Mouse (Mus musculus) lung, adult 18-20 months (tissue): ENCODE results near the gene Sec24c.
"Not testable (repeated sequence)": the region's sequence is repeated elsewhere in the genome, so short reads cannot be mapped to it uniquely, and the experiment has no call there.

Experiments used
- DNase-seq, 2 experiments: peaks; one replicate each; pipeline ENCODE4 v3.0.0; 2022; ENCODE audit warnings: mixed read lengths in 2 of 2

Gene Sec24c

GRCm38 (mm10) chr14:20674064-20674833 is at the start of gene Sec24c:
TSS of gene Sec24c (plus strand) at chr14:20674308.
- DNase-seq, result peak; percentile 97 to 98

DNA sequence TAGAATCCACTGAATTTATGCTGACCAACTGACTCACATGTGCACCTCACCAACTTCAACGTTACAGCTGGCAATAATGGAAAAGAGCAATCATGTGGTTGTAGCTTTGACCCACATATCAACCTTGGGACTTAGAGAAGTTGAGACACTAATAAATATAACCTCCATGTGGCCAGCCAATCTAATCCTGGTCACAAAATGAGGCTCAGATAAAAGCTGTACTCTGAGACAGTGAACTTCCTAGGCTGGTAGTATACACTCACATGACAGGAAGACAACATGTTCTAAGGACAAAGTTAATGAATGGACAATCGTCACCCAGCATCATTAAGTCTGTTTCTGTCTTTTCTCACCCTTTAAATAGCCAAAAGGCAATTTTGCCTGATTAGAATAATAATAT is 47.7 kb upstream of the Sec24c start:
- no peak for DNase-seq

DNA sequence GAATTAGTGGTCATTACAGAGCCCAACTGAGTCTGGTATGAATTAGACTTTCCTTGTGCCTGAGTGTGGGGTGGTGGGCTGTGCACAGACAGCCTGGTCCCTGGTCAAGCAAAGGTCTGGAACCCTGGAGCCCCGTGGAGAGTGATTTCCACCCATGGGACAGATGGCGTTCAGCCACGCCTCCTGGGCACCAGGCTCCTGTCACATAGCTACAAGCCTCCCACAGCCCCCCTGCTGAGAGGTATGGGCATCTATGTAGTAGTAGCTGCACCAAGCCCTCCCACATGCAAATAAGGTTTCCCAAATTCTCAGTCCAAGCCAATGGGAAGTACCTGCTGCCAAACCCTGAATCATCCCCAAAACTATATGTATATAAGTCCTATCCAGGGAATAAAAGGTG is 47.1 kb upstream of the Sec24c start:
- DNase-seq, result no peak

GRCm38 (mm10) chr14:20631253-20631652 is 42.9 kb upstream of the Sec24c start:
- DNase-seq, result peak; percentile 52 to 76

DNA sequence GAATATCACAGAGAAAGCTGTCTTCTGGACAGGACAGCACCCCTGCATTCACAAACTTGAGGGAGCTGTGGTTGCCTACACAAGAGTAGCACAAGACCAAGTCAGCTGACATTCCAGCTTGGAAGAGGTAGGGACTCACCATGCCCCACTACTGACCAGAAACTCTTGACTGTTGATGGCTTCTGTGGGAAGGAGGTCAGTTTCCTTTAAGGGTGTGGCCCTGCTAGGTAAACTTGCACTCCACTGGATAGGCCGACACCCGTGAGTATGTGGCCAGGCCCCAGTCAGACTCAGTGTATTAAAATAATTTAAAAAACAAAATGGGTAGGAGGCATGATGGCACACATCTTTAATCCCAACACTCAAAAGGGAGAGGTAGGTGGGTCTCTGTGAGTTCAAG is 38.6 kb upstream of the Sec24c start:
- DNase-seq, result peak; percentile 38 to 60

DNA sequence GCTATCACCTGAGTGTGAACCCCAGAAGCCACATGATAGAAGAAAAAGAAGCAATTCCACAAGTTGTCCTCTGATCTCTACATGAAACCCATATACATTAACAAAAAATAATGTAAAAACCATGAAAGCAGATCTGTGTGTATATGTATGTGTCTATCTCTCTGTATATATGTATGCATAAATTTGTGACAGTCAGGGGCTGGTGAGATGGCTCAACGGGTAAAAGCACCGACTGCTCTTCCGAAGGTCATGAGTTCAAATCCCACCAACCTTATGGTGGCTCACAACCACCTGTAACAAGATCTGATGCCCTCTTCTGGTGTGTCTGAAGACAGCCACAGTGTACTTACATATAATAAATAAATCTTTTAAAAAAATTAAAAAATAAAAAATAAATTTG is 37.1 kb upstream of the Sec24c start:
- not testable (repeated sequence) for DNase-seq

GRCm38 (mm10) chr14:20637818-20638574 is 36.1 kb upstream of the Sec24c start:
- DNase-seq, result no peak

GRCm38 (mm10) chr14:20638702-20639101 is 35.4 kb upstream of the Sec24c start:
- DNase-seq, result no peak

- DNase-seq, result peak; percentile 8 to 18
Observed at GRCm38 (mm10) chr14:20639918-20640619, 34.0 kb upstream of the Sec24c start.

DNA sequence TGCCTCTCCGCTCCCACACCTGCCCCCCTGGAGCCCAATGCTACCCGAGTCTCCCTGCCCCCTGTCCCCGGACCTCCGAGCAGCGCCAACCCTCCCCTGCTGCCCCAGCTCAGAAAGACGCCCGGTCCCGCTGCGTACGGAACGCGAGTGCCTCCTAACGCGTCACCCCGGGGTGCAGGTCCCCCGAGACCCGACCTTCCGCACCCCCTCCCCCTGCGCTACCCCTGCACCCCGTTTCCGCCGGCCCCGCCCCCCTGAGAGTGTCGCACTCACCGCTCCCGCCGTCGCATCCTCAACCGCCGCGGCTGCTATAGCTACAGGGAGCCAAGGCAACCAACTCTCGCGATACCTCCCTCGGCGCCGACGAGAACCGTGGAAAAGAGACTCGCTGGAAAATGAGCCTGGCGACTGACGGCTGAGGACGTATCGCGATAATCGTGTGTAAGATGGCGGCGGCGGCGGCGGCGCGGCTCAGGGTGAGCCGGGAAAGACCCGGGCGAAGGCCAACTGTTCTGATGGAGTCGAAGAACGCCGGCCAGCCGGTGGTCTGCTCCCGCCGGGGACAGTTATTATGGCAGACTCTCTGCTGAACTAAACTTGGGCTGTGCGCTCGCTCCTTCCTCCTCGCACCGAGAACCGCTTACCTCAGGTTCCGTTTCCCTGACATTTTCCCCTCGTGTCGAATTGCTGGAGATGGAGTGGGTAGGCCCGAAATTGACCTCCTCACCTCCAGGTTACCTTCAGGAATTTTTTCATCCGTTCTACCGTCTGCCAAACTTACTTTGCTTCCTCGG is 33.3 kb upstream of the Sec24c start, which contains the start of gene Usp54:
Usp54 (minus strand) TSS at position 420 of the 794 bp plus-strand sequence.
- DNase-seq, result peak; percentile 98

- no peak for DNase-seq
Observed at GRCm38 (mm10) chr14:20641438-20641875, 32.7 kb upstream of the Sec24c start.

DNA sequence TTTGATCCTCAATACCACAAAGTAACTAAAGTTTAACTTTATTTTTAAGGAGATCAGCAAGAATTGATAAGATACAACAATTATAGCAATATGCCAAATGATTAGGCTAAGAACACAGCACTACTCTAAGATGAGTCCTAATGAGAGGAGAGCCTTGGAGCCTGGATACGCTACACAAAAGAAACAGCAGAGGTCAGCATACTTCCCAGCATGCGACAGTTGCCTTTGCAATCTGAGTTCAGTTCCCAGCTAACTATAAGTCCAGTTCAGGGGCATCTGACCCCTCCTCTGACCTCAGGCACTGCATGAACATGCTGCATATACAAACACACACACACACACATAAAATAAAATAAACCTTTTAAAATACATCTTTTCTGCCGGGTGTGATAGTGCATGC is 28.6 kb upstream of the Sec24c start:
- no peak for DNase-seq

- no peak for DNase-seq
Observed at GRCm38 (mm10) chr14:20646381-20646780, 27.7 kb upstream of the Sec24c start.

DNA sequence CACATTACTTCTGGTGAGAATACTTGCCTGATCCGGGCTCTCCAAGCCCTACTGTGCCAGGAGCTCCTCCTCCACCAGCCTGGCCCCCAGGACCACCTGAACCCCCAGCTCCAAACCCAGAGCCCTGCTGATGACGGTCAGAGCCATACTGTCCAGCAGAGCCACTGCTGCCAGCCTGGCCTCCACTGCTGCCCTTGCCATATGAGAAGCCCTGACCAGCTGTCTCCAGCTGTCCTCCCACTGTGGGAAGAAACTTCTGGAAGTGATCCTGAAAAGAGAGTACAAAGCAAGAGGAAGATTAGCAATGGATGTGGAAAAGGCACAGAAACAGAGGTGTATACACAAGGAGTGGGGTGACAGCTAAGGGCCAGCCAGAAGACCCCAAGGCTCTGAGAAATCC is 23.1 kb upstream of the Sec24c start:
- peak; percentile 17 to 18 for DNase-seq

GRCm38 (mm10) chr14:20651722-20652256 is 22.3 kb upstream of the Sec24c start:
- DNase-seq, result no peak

DNA sequence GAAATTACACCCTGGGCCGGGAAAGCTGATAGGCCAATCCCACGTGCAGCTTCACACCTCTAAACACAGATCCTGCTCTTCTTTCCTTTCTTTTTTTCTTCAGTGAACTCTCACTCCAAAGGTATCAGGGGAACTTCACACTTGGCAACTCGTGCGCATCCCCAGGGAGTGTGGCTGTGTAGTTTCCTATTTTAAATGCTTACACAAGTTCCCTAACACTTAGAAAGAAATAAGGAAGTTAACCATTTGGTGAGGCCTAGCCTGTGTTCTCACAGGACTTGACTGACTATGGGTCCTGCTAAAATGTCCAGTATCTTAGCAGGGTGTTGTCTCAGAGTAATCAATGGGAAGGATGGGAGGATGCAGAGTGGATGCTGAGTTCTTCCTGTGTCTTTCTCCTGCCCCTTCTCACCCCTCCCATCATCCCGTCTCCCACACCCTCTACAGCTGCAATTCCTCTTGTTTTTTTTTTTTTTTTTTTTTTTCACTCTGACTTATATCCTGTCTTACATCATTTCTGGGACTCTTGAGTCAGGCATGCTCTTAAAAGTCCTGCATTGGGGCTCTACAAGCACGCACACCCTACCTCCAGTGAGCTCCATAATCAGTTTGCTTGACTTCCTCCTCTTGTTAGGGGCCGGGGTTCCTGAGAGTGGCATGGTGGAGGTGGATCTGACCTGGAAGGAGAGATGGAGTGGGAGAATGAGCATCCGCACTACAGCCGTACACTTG is 19.3 kb upstream of the Sec24c start:
- no peak for DNase-seq

DNA sequence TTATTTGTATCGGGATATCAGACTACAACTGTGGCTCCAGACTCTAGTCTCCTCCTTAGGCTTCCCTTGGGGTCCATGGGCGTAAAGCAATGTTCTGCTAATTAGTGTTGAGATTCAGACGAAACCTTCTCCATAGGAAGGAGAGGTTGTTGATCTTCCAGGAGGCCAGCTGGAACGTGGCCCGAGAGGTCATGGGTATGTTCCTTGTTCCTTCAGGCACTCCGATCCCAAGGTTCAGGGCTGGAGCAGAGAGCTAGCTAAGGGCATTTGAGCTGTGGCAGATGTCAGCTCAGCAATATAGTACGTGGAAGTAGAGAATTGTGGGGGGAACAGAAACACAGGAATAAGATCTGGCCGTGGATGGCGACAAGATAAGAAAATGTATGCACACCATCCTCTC is 18.4 kb upstream of the Sec24c start:
- no peak for DNase-seq

DNA sequence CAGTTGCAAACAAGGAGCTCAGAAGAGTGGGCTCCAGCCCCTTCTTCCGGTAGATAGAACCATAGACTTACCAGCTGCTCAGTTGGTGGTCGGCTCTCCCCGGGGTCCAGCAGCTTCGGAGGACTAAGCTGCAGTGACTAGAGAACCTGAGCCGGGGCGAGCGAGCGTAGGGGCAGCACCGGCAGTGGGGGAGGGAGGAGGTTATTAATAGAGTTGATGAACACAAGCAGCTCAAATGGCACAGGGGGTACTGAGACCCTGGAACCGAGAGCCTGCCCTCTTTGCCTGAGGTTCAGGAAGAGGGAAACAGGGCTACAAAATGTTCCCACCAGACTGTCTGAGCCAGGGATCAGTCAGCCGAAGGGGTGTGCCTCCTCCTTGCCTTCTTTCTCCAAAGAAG is 17.7 kb upstream of the Sec24c start, which contains the start of gene Myoz1:
Myoz1 (minus strand) TSS at position 180 of the 400 bp plus-strand sequence.
- DNase-seq, result no peak

GRCm38 (mm10) chr14:20658326-20658725 is 15.8 kb upstream of the Sec24c start:
- DNase-seq, result peak in 1 of 2 experiments; percentile 51

GRCm38 (mm10) chr14:20658902-20659301 is 15.2 kb upstream of the Sec24c start:
- DNase-seq, result no peak

GRCm38 (mm10) chr14:20659687-20660086 is 14.4 kb upstream of the Sec24c start:
- DNase-seq, result no peak
